Mouse (Mus musculus): Measurements from ENCODE around the gene Gm28230.

Gene Gm28230

DNA sequence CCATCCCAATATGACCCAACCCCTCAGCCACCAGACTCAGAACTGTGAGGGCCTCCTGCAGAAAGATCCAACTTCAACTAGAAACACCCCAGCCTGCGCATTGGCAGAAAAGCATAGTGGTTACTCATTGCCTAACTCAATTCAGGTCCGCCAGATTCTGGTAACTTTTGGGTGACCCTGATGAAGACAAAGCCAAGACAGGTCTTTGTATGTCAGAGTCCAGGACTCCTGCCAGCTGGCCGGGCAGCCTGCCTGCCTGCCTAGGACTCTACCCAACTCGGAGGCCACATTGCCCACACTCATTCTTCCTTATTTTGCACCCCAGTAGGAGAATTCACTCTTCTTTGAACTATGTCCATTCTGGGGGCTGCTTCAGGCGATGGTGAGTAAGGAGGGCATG, at the start of gene Gm28230:
TSS of gene Gm28230 (plus strand) at position 178 of the 400 bp plus-strand sequence.
- no peak for DNase-seq

- DNase-seq: no peak
Measured at GRCm38 (mm10) chr2:74677106-74677505, 49.4 kb upstream of the Gm28230 start.

DNA sequence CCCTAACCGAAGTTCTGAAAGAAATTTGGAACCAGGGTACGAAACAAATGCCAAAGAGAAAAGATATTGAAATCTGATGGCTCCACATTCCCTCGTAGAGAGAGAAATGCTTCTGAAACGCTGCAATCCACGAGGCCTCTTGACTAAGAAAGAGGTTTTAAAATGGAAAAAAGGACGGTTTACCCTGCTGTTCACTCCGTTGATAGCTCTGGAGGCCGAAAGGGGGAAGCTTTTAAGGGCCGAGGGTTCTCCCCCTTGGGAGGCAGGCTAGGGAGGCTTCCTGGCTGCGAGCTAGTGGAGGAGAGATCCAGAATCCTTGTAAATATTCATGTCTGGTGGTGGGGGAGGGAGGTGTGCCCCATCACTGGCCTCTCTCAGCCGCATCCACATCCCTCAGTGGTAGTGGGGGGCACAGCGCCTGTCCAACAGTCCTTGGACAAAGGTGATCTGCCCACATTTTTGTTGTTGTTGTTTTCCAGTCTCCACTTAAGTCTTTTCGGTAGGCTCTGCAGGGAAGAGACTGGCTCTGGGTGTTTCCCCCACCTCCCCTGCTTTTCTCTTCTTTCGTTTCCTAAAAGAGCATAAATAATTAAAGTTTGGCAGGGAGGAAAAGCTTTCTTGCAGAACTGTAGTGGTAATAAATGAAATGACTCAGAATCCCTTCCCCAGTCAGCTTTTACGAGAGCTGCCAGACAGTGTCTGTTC, 47.5 kb upstream of the Gm28230 start, which contains the start of gene Hoxd11:
TSS of gene Hoxd11 (plus strand) at position 667 of the 705 bp plus-strand sequence.
- peak; percentile 43 for DNase-seq

GRCm38 (mm10) chr2:74679596-74679971, 46.9 kb upstream of the Gm28230 start:
- peak; percentile 58 for DNase-seq

DNA sequence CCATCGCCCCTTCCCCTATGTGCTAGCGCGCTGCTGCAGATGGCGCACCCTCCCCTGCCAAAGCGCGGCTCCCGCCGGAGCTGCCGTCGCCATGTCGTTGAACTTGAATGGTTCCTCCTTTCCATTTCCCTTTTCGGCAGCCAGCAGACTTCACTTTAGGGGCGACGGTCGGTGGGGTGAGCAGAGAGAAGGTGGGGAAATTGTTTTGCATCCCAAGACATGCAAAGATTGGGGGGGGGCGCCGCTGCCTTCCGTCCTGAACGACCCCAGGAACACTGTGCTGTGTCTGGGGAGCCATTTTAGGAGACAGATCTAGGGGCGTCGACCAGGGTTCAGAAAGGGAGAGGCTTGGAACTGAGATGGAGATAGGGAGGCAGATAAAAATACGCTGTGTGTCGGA, 46.5 kb upstream of the Gm28230 start:
- peak; percentile 50 for DNase-seq

DNA sequence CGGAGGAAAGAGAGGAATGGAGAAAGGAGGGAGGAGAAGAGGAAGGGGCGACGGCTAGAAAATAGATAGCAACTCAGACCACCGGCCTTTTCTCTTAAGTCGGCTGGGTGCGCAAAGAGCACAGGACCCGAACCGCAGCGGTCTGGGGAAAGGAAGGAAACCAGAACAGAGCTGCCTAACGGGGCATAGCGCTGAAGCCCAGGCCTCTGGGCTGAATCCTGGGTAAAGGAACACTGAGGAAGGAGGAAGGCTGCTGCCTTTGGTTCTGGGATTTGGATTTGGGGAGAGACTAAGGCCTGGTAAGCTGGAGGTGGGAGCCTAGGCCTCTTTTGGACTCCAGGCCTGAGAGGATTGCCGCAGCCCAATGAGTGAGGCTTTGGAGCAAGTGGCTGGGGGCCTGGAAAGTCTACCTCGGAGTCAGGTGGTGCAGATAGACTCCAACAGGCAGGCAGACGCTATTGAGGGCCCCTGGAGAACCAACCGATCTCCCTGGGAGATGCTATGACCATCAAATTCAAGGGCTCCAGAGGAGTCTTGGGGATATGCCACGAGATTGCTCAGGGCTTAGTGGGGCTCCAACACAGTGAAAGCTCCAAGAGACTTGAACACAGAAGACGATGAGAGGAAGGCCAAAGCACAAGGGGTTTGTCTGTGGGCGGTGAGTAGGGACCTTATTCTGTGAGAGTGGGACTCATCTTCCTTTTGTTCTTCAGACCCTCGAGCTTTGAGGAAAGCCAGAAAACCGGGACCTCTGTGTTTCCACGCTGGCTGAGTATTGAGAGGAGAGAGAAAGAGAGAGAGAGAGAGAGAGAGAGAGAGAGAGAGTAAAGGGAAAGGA, 45.7 kb upstream of the Gm28230 start:
- peak; percentile 57 for DNase-seq

DNA sequence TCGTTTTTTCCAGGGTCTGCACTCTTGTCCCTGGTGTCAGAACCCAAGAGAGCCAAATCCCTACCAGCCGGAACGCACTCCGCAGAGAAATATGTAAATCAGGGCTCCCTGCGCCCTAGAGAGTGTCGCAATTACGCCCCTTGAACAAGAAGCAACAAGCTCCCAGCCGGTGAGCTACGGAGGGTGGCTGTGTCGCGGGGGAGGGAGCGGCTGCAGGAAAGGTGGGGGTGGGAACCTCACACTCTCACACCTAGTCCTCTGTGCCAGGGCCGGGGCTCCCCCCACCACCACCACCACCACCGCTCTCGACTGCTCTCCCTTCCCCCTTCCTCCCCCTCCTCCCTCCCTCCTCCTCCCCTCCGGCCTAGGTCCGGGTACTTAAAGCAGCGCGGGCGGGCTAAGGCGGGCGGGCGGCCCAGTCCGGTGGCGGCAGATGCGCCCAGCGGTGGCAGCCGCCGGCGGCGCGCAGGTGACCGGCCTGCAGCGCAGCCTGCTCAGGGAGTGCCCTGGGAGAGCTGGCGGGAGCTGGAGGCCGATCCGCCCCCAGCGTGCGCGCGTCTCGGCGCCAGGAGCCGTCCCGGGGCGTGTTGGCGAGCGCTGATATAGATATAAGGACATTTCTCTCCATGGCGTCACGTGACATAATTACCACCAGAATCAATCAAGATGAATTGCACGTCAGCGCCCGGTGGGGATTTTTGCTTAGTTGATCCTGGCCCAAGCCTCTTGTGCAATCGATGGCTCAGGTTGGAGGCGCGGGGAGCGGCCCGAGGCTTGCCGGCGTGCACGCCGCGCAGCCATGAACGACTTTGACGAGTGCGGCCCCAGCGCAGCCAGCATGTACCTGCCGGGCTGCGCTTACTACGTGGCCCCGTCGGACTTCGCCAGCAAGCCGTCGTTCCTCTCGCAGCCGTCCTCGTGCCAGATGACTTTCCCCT, 44.7 kb upstream of the Gm28230 start:
- DNase-seq: peak; percentile 69

GRCm38 (mm10) chr2:74682796-74683195, 43.7 kb upstream of the Gm28230 start:
- peak; percentile 48 for DNase-seq

DNA sequence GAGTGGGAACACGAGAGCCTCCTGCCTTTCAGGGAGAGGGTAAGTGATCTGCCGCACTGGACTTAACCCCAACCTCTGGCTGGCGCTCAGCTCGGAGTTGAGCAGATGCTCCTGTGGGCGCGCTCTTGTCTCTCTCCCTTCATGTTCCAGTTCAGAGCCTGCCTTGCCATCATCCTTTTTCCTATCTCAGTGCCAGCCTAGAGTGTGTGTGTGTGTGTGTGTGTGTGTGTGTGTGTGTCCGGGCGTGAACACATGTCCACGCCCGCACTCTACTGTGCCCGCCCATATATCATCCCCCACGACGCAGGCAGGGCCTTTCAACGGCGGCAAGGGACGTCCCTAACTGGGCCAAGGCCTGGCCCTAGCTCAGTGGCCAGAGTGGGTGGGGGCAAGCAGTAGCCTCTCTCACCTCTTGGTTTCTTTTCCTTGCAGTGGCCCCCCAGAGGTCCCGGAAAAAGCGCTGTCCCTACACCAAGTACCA, 43.0 kb upstream of the Gm28230 start:
- peak; percentile 72 for DNase-seq

DNA sequence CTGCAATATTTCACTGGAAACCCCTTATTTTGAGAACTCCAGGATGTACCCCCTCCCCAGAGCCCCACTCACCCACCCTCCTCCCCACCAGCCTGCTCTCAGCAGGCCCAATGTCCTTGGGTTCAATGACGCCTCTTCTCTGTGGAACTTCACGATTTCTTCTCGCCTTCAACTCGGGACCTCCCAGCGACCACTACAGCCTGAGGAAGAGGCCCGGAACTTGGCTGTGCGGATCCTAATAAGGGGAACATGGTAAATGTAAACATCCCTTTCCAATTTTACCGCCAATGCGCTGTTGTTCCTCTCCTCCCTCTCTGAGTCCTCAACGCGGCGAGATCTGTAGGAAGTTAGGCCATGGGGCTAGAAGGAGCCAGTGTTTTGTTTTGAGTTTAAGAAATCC, 42.4 kb upstream of the Gm28230 start:
- no peak for DNase-seq

DNA sequence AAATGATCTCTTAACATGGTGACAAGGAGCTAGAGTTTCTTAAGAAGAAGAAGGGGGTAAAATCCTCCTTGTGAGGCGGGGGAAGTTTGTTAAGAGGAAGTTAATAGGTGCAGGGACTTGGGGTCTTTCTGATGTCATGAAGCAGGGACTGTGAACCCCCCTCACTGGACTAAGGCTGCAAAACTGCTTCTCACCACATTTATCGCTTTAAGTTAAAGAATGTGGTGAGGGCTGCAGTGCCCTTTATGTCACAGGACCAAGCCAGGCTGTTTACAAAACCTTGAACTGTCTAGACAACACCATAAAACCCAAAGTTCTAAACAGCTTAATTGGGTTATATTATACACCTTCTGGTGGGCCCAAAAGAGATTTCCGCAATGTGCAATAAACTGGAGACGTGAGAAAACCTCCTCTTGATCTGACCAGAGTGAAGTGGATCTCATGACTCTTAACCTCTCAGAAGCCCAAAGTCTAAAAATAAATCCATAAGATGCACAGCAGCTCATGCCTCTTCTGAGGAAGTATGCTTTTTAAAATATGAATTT, 41.4 kb upstream of the Gm28230 start:
- DNase-seq: no peak

DNA sequence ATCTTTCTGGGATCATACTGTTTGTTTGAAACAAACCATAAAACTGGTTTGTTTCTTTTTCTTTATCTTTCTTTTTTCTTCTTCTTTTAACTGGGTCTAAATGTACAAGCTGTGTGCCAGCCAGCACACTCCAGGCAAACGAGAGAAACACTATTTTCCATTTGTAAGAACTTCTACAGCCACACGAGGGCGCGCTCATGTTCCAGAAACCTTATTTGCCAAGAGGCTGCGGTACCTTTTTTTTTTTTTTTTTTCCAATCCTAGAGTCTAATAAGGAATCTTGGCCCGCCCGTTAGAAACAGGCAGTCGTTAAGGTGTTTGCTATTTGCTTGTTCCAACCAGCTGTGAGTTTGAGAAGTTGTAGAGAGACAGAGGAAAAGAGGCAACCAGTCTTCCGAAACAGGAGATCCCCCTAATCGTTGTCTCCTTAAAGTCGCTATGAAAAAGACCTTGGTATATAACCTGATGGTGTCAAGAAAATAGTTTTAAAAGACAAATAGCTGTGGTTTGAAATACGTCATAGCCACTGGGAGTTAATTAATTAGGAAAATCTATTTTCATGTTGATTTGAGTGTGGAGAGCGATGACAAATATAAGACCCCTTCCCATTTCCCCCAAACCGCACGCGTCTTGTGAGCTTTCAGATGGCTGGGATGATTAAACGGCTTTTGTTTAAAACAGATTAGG, 40.1 kb upstream of the Gm28230 start:
- DNase-seq: peak; percentile 91

- DNase-seq: peak; percentile 27
Measured at GRCm38 (mm10) chr2:74686988-74687697, 39.4 kb upstream of the Gm28230 start.

DNA sequence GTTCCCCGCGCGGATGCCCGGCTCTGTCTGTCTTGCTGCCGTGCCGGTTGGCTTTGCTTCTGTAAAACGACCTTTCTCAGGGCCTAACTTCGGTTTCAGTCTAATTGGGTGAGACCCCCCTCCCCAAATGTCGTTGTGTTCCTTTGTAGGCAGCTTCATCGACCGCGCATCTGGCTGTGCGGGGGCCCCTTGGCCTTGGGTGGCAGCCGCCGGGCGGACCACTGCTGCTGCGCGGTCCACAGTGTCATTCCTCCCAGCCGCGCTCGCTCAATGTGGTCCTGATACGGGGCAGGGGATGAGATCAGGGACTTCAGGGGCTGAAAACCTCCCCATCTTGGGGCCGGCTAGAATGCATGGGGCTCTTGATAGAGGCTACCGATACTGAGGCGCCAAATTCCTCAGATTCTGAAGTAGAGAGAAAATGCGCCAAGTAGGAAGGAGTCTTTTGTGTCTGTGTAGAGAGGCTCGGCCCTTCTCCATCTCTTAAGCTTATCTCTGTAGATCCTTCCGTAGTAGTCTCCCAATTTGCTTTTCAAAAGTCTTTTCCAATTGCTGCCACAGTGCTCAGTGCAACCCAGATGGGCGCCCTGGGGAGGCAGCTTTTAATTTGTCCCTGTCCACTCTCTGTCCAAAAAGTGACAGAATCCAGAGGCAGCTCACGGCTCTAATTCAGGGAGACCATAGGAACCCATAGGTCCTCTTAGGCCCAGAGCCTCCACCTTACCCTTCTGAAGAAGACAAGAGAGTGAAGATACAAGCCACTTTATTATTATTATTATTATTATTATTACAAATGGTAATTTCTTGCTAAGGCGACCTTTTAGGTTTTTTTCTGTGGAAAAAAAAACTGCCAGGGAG, 38.6 kb upstream of the Gm28230 start:
- DNase-seq: peak; percentile 62

DNA sequence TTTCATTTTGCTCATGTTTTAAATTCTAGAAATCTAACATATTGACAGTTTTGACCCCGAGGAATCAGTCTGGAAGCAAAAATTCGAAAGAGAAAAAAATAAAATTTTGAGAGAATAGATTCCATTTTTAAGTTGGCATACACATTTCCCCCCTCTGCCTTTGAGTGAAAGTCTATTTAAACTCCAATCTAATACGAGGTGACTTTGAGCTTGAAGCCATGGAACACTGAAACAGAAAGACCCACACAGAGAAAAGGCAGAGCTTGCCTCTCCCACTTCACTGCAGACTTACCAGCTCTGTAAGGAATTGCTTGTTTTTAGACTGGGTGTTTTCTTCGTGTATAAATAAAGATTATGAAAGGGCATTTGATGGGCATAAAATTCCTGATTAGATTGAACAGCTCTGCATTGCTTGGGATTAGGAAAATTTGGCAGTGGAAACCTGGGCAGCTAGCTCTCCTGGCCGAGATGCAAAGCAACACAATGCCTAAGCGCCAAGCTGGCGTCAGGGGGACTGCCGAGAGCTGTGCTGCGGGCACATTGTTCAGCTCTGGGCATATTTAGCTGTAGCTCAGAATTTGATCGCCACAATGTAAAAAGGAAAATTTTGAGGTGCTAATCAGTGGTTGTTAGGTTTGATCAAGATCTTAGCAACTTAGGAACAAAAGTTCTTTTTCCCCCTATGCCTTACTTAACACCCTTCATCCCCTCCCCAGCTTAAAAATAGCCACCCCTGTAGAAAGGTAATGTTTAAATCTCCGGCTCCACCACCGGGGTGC, 37.5 kb upstream of the Gm28230 start:
- peak; percentile 46 for DNase-seq

DNA sequence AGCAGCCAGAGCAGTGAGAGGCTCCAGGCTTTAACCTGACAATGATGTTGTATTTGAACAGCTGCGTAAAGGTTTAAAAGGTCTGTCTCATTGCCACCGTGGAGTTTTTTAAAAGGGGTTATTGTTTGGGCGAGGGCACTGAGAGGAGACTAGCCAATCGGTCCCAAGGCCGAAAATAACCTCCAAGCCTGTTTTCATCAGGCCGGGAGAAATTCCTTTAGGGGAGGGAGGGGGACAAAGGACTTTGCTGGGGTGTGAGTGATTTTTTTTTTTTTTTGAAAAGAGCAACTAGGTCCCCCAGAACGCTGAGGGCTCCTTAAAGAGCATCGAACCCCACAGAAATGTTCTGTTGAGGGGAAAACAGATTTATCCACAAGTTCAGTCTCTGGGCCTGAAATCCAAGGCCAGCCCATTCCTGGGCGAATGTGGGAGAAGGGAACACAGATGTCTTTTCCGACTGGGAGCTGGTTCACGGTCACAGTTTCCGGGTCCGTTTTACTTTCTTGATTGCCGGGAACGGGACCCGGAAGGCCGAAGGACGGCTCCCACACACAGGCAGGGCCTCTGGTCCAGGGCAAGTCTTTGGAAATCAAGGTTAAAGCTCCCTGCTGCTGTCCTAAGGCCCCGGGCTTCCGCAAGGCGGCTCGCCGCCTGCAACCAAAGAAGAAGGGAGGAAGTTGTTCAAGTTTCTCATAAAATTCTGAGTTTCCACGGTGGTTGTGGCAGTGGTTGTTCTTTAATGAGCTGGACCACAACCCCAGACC, 36.8 kb upstream of the Gm28230 start:
- DNase-seq: peak; percentile 59

DNA sequence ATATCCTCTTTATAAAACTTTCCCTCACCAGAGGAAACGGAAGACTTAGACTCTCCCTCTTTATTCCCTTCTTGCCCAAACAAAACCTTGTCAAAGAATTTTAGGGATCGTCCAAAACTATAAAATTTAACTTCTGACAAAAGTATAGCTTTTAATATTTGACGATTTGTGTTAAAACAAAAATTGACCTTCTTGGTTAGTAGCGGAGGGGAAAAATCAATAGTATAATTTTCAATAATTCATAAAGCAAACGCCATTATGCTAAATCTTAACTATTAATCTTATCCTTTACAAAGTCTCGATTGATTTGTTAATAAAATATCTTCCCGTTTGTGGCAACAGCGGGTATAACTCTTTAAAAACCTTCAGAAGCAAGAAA, 36.2 kb upstream of the Gm28230 start:
- no peak for DNase-seq

Measured in kidney, postnatal 10 days (tissue).